Mouse (Mus musculus): ENCODE results near the gene Zc3h15. TPM values are rescaled to one million over a fixed set of nuclear protein-coding genes. Genes with fewer than 3 reads are reported as not detected.

Gene Zc3h15
- polyA plus RNA-seq, 1 experiment from 2014 or later, result 135 TPM

GRCm38 (mm10) chr2:83674896-83675295 is 30.7 kb downstream of the Zc3h15 start:
- Histone ChIP-seq H3K27ac (no peak overlapping the region), H3K9ac (no peak overlapping the region), H3K4me3 (replicated peaks) (no peak overlapping the region), H3K4me2 (no peak overlapping the region), H3K9me3 (replicated peaks) (no peaks in the 10 kb centered on the region), H3K4me1 (peaks cover 24% of the 10 kb centered on the region), H3K27me3 (no peaks in the 10 kb centered on the region), H3K36me3 (peaks cover 25% of the 10 kb centered on the region; the same call in 1 of the 2 replicates)
- no peak for ATAC-seq (replicated peaks; ENCODE audit: low FRiP score)
- WGBS, result 86% methylated on average over 9 of the region's 9 CpGs

GRCm38 (mm10) chr2:83675681-83676080 is 31.4 kb downstream of the Zc3h15 start:
- H3K9me3 ChIP-seq (replicated peaks), result no peaks in the 10 kb centered on the region
- H3K4me2 ChIP-seq, result no peak overlapping the region
- H3K4me3 ChIP-seq (replicated peaks), result no peak overlapping the region
- 63% methylated on average over 5 of the region's 5 CpGs for WGBS
- H3K27ac ChIP-seq, result peak overlapping the region; percentile 58; the same call in 1 of the 2 replicates
- ATAC-seq (replicated peaks; ENCODE audit: low FRiP score), result no peak
- no peaks in the 10 kb centered on the region for H3K27me3 ChIP-seq
- H3K9ac ChIP-seq, result no peak overlapping the region
- peaks cover 24% of the 10 kb centered on the region for H3K4me1 ChIP-seq
- peaks cover 25% of the 10 kb centered on the region; the same call in 1 of the 2 replicates for H3K36me3 ChIP-seq

- Histone ChIP-seq H3K27me3 (no peaks in the 10 kb centered on the region), H3K9me3 (replicated peaks) (no peaks in the 10 kb centered on the region), H3K36me3 (peaks cover 25% of the 10 kb centered on the region; the same call in 1 of the 2 replicates), H3K27ac (peak overlapping the region; percentile 68), H3K4me1 (peaks cover 28% of the 10 kb centered on the region), H3K4me2 (no peak overlapping the region), H3K9ac (no peak overlapping the region), H3K4me3 (replicated peaks) (no peak overlapping the region)
- 73% methylated on average over 4 of the region's 4 CpGs for WGBS
- ATAC-seq (replicated peaks; ENCODE audit: low FRiP score), result no peak
These were observed 32.1 kb downstream of the Zc3h15 start for GRCm38 (mm10) chr2:83676226-83676870.

- Histone ChIP-seq H3K27me3 (no peaks in the 10 kb centered on the region), H3K4me1 (peaks cover 23% of the 10 kb centered on the region), H3K9ac (no peak overlapping the region), H3K4me2 (no peak overlapping the region), H3K27ac (peak overlapping the region; percentile 78), H3K4me3 (replicated peaks) (no peak overlapping the region), H3K9me3 (replicated peaks) (no peaks in the 10 kb centered on the region), H3K36me3 (no peaks in the 10 kb centered on the region)
- no peak; the same call in 1 of the 2 replicates for ATAC-seq (replicated peaks; ENCODE audit: low FRiP score)
- 64% methylated on average over 8 of the region's 8 CpGs for WGBS
These were observed 37.1 kb downstream of the Zc3h15 start for GRCm38 (mm10) chr2:83681332-83681731.

GRCm38 (mm10) chr2:83681785-83682184 is 37.5 kb downstream of the Zc3h15 start:
- Histone ChIP-seq H3K9ac (no peak overlapping the region), H3K4me2 (0 out of 2 replicates have a peak overlapping the region, but pooled peaks have one; percentile 23), H3K4me3 (replicated peaks) (no peak overlapping the region), H3K27ac (peak overlapping the region; percentile 78), H3K27me3 (no peaks in the 10 kb centered on the region), H3K36me3 (no peaks in the 10 kb centered on the region), H3K9me3 (replicated peaks) (no peaks in the 10 kb centered on the region), H3K4me1 (peaks cover 18% of the 10 kb centered on the region)
- ATAC-seq (replicated peaks; ENCODE audit: low FRiP score), result no peak; the same call in 1 of the 2 replicates
- WGBS, result 38% methylated on average over 6 of the region's 6 CpGs

- no peaks in the 10 kb centered on the region for H3K27me3 ChIP-seq
- no peaks in the 10 kb centered on the region for H3K36me3 ChIP-seq
- peak overlapping the region; percentile 19; the same call in 1 of the 2 replicates for H3K4me2 ChIP-seq
- no peak overlapping the region for H3K9ac ChIP-seq
- WGBS, result 34% methylated on average over 8 of the region's 8 CpGs
- ATAC-seq (replicated peaks; ENCODE audit: low FRiP score), result 0 out of 2 replicates have a peak, but pooled peaks have one; percentile 5
- no peak overlapping the region for H3K4me3 ChIP-seq (replicated peaks)
- H3K9me3 ChIP-seq (replicated peaks), result no peaks in the 10 kb centered on the region
- peaks cover 15% of the 10 kb centered on the region for H3K4me1 ChIP-seq
- peak overlapping the region; percentile 72 for H3K27ac ChIP-seq
These were observed 38.0 kb downstream of the Zc3h15 start for GRCm38 (mm10) chr2:83682282-83682681.

GRCm38 (mm10) chr2:83683731-83684519 is 39.7 kb downstream of the Zc3h15 start:
- H3K36me3 ChIP-seq, result no peaks in the 10 kb centered on the region
- H3K4me2 ChIP-seq, result no peak overlapping the region
- peaks cover 15% of the 10 kb centered on the region for H3K4me1 ChIP-seq
- no peak overlapping the region for H3K9ac ChIP-seq
- no peak overlapping the region for H3K4me3 ChIP-seq (replicated peaks)
- 60% methylated on average over 9 of the region's 9 CpGs for WGBS
- ATAC-seq (replicated peaks; ENCODE audit: low FRiP score), result no peak
- H3K27me3 ChIP-seq, result no peaks in the 10 kb centered on the region
- no peak overlapping the region for H3K27ac ChIP-seq
- no peaks in the 10 kb centered on the region for H3K9me3 ChIP-seq (replicated peaks)

GRCm38 (mm10) chr2:83684691-83685090 is 40.5 kb downstream of the Zc3h15 start:
- Histone ChIP-seq H3K27me3 (no peaks in the 10 kb centered on the region), H3K27ac (no peak overlapping the region), H3K36me3 (no peaks in the 10 kb centered on the region), H3K9me3 (replicated peaks) (no peaks in the 10 kb centered on the region), H3K9ac (no peak overlapping the region), H3K4me2 (no peak overlapping the region), H3K4me3 (replicated peaks) (no peak overlapping the region), H3K4me1 (peaks cover 15% of the 10 kb centered on the region)
- WGBS, result 72% methylated on average over 8 of the region's 8 CpGs
- ATAC-seq (replicated peaks; ENCODE audit: low FRiP score), result no peak

- H3K4me1 ChIP-seq, result peaks cover 11% of the 10 kb centered on the region; the same call in 1 of the 2 replicates
- H3K4me2 ChIP-seq, result no peak overlapping the region
- H3K36me3 ChIP-seq, result no peaks in the 10 kb centered on the region
- 0 out of 2 replicates have a peak, but pooled peaks have one; percentile 17 for ATAC-seq (replicated peaks; ENCODE audit: low FRiP score)
- H3K27ac ChIP-seq, result no peak overlapping the region
- 58% methylated on average over 2 of the region's 2 CpGs for WGBS
- no peak overlapping the region for H3K9ac ChIP-seq
- H3K4me3 ChIP-seq (replicated peaks), result no peak overlapping the region
- H3K27me3 ChIP-seq, result no peaks in the 10 kb centered on the region
- H3K9me3 ChIP-seq (replicated peaks), result no peaks in the 10 kb centered on the region
These were observed 46.1 kb downstream of the Zc3h15 start for GRCm38 (mm10) chr2:83690372-83690771.

GRCm38 (mm10) chr2:83692651-83693545 is 48.7 kb downstream of the Zc3h15 start:
- Histone ChIP-seq H3K27ac (peak overlapping the region; percentile 46; the same call in 1 of the 2 replicates), H3K4me2 (no peak overlapping the region), H3K27me3 (no peaks in the 10 kb centered on the region), H3K4me1 (peaks cover 11% of the 10 kb centered on the region; the same call in 1 of the 2 replicates), H3K9ac (no peak overlapping the region), H3K9me3 (replicated peaks) (no peaks in the 10 kb centered on the region), H3K4me3 (replicated peaks) (no peak overlapping the region), H3K36me3 (no peaks in the 10 kb centered on the region)
- 35% methylated on average over 10 of the region's 10 CpGs for WGBS
- ATAC-seq (replicated peaks; ENCODE audit: low FRiP score), result no peak; the same call in 1 of the 2 replicates

GRCm38 (mm10) chr2:83694061-83694460 is 49.8 kb downstream of the Zc3h15 start:
- Histone ChIP-seq H3K36me3 (no peaks in the 10 kb centered on the region), H3K9me3 (replicated peaks) (no peaks in the 10 kb centered on the region), H3K4me1 (peaks cover 11% of the 10 kb centered on the region; the same call in 1 of the 2 replicates), H3K4me3 (replicated peaks) (no peak overlapping the region), H3K27me3 (no peaks in the 10 kb centered on the region), H3K9ac (no peak overlapping the region), H3K4me2 (no peak overlapping the region), H3K27ac (no peak overlapping the region)
- no peak for ATAC-seq (replicated peaks; ENCODE audit: low FRiP score)
- 65% methylated on average over 7 of the region's 7 CpGs for WGBS

Data from kidney, embryonic 15.5 days (tissue).